Mouse (Mus musculus): ENCODE measurements at regions not wholly inside any gene's neighbourhood (a gene's known extent, or its start where the extent isn't known, plus 50 kb on each side); places are given as distances from the start of the nearest gene placed in this dataset.

DNA sequence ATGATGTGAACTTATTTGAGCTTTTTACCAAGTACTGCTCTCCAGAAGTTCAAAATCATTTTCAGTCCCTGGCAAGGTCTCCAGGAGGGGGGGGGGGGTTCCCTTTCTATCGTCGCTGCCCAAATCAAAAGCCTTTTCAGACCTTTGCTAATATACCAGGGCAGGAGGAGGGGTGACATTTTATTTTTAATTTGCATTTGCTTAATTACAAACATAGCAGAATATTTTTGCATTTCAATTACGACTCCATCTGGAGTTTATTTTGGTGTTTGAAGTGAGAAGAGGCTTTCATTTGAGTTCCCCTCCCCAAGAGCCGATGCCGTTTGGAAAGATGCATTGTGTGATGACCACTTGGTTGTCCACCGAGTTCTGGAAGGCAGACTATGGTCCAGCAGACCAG is 174.0 kb upstream of the Rgma start:
- TF ChIP-seq POLR2A (IDR thresholded peaks at IDR 0.05; ENCODE audit: low read depth, low read length) (no peak), CTCF (IDR thresholded peaks at IDR 0.05; ENCODE audit: extremely low read depth, insufficient read length, insufficient replicate concordance, low read depth, low read length) (no peak)
